Mouse (Mus musculus) CH12.LX (cell line): ENCODE measurements around the gene Osbpl6.

Source experiments
- CHD2 ChIP-seq: IDR thresholded peaks from 2 replicates; pipeline ENCODE4 v1.6.1; 2011; ENCODE audit warnings: low read length, improper control_type of control experiment
- POLR2A ChIP-seq: IDR thresholded peaks from 2 replicates; pipeline ENCODE4 v1.6.1; 2011; ENCODE audit warnings: low read depth, mild to moderate bottlenecking, improper control_type of control experiment, low read length

GRCm38 (mm10) chr2:76365811-76366210 is 40.5 kb upstream of the Osbpl6 start:
- no peak for TF ChIP-seq CHD2
- TF ChIP-seq POLR2A, result no peak
